Comparison of ENCODE assay signal across 8 mouse cellular contexts in genomic region chr8:120300601-120301141, GRCm38 (mm10).
DNase-seq lines count a peak whose midpoint lies in the region; ATAC-seq and TF ChIP-seq lines count a peak whose summit lies in the region.

No protein-coding gene starts in this region.

- TF ChIP-seq CTCF in lung, postnatal 0 days (IDR thresholded peaks at IDR 0.05): peak; percentile 96

- no peak overlapping the region for H3K4me3 ChIP-seq in ES-E14 (ENCODE audit: insufficient read depth in 1 of 2, low read depth in 1 of 2, low read length in 2 of 2, poor library complexity in 1 of 2, severe bottlenecking in 1 of 2)
- no peak overlapping the region for H3K4me3 ChIP-seq in forebrain, embryonic 12.5 days (replicated peaks)
- no peak overlapping the region for H3K4me3 ChIP-seq in lung, postnatal 0 days (ENCODE audit: low read depth, low read length)

- peaks cover 0 to 12% of the 10 kb centered on the region in 2 experiments; a peak in 2 of 4 replicates for H3K4me1 ChIP-seq in ES-E14 (ENCODE audit: control insufficient read depth in 2 of 2, insufficient read depth in 2 of 2, low read length in 2 of 2, poor library complexity in 1 of 2)
- peaks cover 79% of the 10 kb centered on the region for H3K4me1 ChIP-seq in forebrain, embryonic 12.5 days
- no peaks in the 10 kb centered on the region for H3K4me1 ChIP-seq in lung, postnatal 0 days (ENCODE audit: insufficient read depth, low read depth, low read length)

- no peaks in the 10 kb centered on the region for H3K36me3 ChIP-seq in ES-E14 (ENCODE audit: control insufficient read depth, insufficient read depth, low read length, poor library complexity, severe bottlenecking)
- no peaks in the 10 kb centered on the region for H3K36me3 ChIP-seq in forebrain, embryonic 12.5 days (replicated peaks)
- H3K36me3 ChIP-seq in lung, postnatal 0 days (ENCODE audit: insufficient read depth, low read length): no peaks in the 10 kb centered on the region

- peak; percentile 78 for ATAC-seq in cerebellum, adult (ENCODE audit: insufficient number of reproducible peaks, low FRiP score, low TSS enrichment)
- no peak for ATAC-seq in forebrain, embryonic 12.5 days (ENCODE audit: low FRiP score)
- peak; percentile 89 for ATAC-seq in lung, postnatal 0 days

- in situ Hi-C loops in ES-E14 (cut with MboI; ENCODE audit: low sequenced_read_pairs in 2 of 2, unreplicated experiment in 2 of 2): no loop called here

- no peaks in the 10 kb centered on the region for H3K9me3 ChIP-seq in ES-E14 (ENCODE audit: control insufficient read depth, insufficient read depth, low read depth, low read length)
- H3K9me3 ChIP-seq in forebrain, embryonic 12.5 days: no peaks in the 10 kb centered on the region
- H3K9me3 ChIP-seq in lung, postnatal 0 days (ENCODE audit: low read length): no peaks in the 10 kb centered on the region

- peak overlapping the region; percentile 24; the same call in 1 of the 2 replicates for H3K4me2 ChIP-seq in forebrain, embryonic 12.5 days
- 0 out of 2 replicates have a peak overlapping the region, but pooled peaks have one; percentile 23 for H3K4me2 ChIP-seq in lung, postnatal 0 days (replicated peaks; ENCODE audit: low read depth, low read length)

- H3K9ac ChIP-seq in ES-E14 (ENCODE audit: insufficient read depth, low read depth, low read length, poor library complexity, severe bottlenecking): no peak overlapping the region
- peak overlapping the region; percentile 27; the same call in 1 of the 2 replicates for H3K9ac ChIP-seq in forebrain, embryonic 12.5 days
- H3K9ac ChIP-seq in lung, postnatal 0 days (replicated peaks; ENCODE audit: low read depth): no peak overlapping the region

- intact Hi-C loops in heart, postnatal 14 days (cut with DNase I): loop anchor here (2.0 kb wide), 1 partner anchor 18 kb away; no protein-coding TSS in a partner anchor

- no peak; the same call in 1 of the 2 replicates for TF ChIP-seq EP300 in lung, postnatal 0 days (IDR thresholded peaks at IDR 0.05)

- peak; percentile 56 for DNase-seq in ES-E14 (ENCODE audit: low read depth, low spot score)
- DNase-seq in heart, postnatal 14 days: peak; percentile 76 to 89
- peak; percentile 89 for DNase-seq in layer of hippocampus, adult 9-11 months
- DNase-seq in lung, postnatal 0 days (ENCODE audit: low spot score): peak; percentile 90
- DNase-seq in ovary, postnatal 10 days (ENCODE audit: low spot score): peak; percentile 73
- DNase-seq in thymus, postnatal 0 days (ENCODE audit: low spot score): peak; percentile 82

- no peak overlapping the region for H3K27ac ChIP-seq in ES-E14 (ENCODE audit: insufficient read depth, low read depth, low read length, poor library complexity, severe bottlenecking)
- peak overlapping the region; percentile 74 for H3K27ac ChIP-seq in forebrain, embryonic 12.5 days
- no peak overlapping the region for H3K27ac ChIP-seq in lung, postnatal 0 days (ENCODE audit: low read length)

- peaks cover 47% of the 10 kb centered on the region for H3K27me3 ChIP-seq in forebrain, embryonic 12.5 days
- H3K27me3 ChIP-seq in lung, postnatal 0 days (replicated peaks; ENCODE audit: insufficient read depth, low read length): no peaks in the 10 kb centered on the region

- WGBS in forebrain, embryonic 12.5 days: 2% methylated on average over 13 of the region's 13 CpGs
- WGBS in lung, postnatal 0 days: 7% methylated on average over 13 of the region's 13 CpGs

TF ChIP-seq in ES-E14, 5 proteins besides CTCF, POLR2A, EP300 and RAD21:
- no peak for TF ChIP-seq MAFK (IDR thresholded peaks at IDR 0.05; ENCODE audit: insufficient read depth, low read depth, low read length)
- TF ChIP-seq ZC3H11A (IDR thresholded peaks at IDR 0.05; ENCODE audit: borderline replicate concordance, low read depth, low read length): no peak
- TF ChIP-seq CHD2 (IDR thresholded peaks at IDR 0.05; ENCODE audit: low read depth, low read length): no peak
- no peak for TF ChIP-seq ZNF384 (IDR thresholded peaks at IDR 0.05; ENCODE audit: low read depth, low read length)
- no peak for TF ChIP-seq HCFC1 (IDR thresholded peaks at IDR 0.05; ENCODE audit: borderline replicate concordance, insufficient read depth, low read length)
